Mouse (Mus musculus): ENCODE measurements at regions not wholly inside any gene's neighbourhood (a gene's known extent, or its start where the extent isn't known, plus 50 kb on each side); places are given as distances from the start of the nearest gene placed in this dataset.
"Not testable (repeated sequence)": the region's sequence is repeated elsewhere in the genome, so short reads cannot be mapped to it uniquely, and the experiment has no call there.

DNA sequence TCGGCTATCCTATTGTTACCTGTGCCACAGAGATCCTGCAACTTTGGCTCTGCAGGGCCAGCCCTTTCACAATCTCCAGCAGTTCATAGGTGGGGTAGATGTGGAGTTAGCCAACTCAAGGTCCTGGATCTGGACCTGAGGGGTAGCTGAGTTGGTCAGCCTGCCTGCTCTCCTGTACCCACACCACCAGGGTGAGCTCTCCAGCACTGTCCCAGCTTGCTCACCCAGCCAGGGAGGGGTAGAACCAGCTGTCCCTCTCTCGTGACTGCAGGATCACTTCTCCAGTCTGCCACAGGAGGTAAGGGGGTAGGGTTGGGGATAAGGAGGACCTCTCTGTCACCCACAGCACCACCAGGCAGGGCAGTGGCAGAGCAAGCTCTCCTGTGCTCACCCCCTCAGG is 104.6 kb upstream of the Arid1b start:
- H3K4me2 ChIP-seq (replicated peaks): no peak overlapping the region
- no peaks in the 10 kb centered on the region for H3K36me3 ChIP-seq
- no peak for ATAC-seq
- H3K4me3 ChIP-seq (replicated peaks): no peak overlapping the region
- H3K4me1 ChIP-seq (replicated peaks): no peaks in the 10 kb centered on the region
- no peaks in the 10 kb centered on the region for H3K9me3 ChIP-seq
- H3K27me3 ChIP-seq (replicated peaks): no peaks in the 10 kb centered on the region
- no peak overlapping the region for H3K27ac ChIP-seq
- 59% methylated on average over 2 of the region's 2 CpGs for WGBS
- H3K9ac ChIP-seq: no peak overlapping the region

GRCm38 (mm10) chr17:4890131-4890530 is 104.0 kb upstream of the Arid1b start:
- Histone ChIP-seq H3K4me3 (replicated peaks) (no peak overlapping the region), H3K4me1 (replicated peaks) (no peaks in the 10 kb centered on the region), H3K9me3 (no peaks in the 10 kb centered on the region), H3K27me3 (replicated peaks) (no peaks in the 10 kb centered on the region), H3K36me3 (no peaks in the 10 kb centered on the region), H3K9ac (no peak overlapping the region), H3K27ac (no peak overlapping the region), H3K4me2 (replicated peaks) (no peak overlapping the region)
- no peak for ATAC-seq
- 86% methylated on average over 1 of the region's 1 CpGs for whole genome bisulfite sequencing

DNA sequence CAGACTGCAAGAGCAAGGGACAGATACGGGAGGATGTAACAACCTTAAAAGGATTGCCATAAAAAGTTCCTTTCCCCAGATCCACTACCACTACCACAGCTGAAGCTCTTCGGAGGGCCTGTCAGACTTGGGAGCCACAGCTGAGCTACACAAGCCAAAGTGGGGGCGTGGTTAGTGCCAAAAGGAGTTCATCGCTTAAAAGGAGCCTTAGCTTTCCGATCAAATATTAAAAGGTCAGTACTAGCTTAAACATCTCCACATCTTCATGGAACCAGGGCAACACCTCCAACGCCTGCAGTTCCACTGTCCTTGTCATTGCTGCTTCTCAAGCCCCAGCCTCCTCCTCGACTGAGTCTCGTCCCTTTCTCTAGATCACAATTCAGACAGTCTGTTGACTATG is 102.6 kb upstream of the Arid1b start:
- Histone ChIP-seq H3K27me3 (replicated peaks) (no peaks in the 10 kb centered on the region), H3K4me2 (replicated peaks) (no peak overlapping the region), H3K4me1 (replicated peaks) (no peaks in the 10 kb centered on the region), H3K36me3 (no peaks in the 10 kb centered on the region), H3K27ac (no peak overlapping the region), H3K9ac (no peak overlapping the region), H3K9me3 (no peaks in the 10 kb centered on the region), H3K4me3 (replicated peaks) (no peak overlapping the region)
- WGBS: 84% methylated on average over 8 of the region's 8 CpGs
- no peak for ATAC-seq

- not testable (repeated sequence) for H3K27me3 ChIP-seq (replicated peaks); H3K9ac ChIP-seq; H3K4me3 ChIP-seq (replicated peaks); H3K27ac ChIP-seq; H3K9me3 ChIP-seq; H3K36me3 ChIP-seq; H3K4me2 ChIP-seq (replicated peaks); H3K4me1 ChIP-seq (replicated peaks); ATAC-seq
- WGBS: 88% methylated on average over 10 of the region's 10 CpGs
Measured at GRCm38 (mm10) chr17:4894756-4895330, 99.3 kb upstream of the Arid1b start.

- H3K9ac ChIP-seq: no peak overlapping the region
- H3K27me3 ChIP-seq (replicated peaks): no peaks in the 10 kb centered on the region
- 63% methylated on average over 3 of the region's 3 CpGs for WGBS
- H3K27ac ChIP-seq: no peak overlapping the region
- no peak overlapping the region for H3K4me3 ChIP-seq (replicated peaks)
- no peaks in the 10 kb centered on the region; the same call in 1 of the 2 replicates for H3K4me1 ChIP-seq (replicated peaks)
- H3K36me3 ChIP-seq: no peaks in the 10 kb centered on the region
- H3K9me3 ChIP-seq: no peaks in the 10 kb centered on the region
- no peak for ATAC-seq
- H3K4me2 ChIP-seq (replicated peaks): no peak overlapping the region
Measured at GRCm38 (mm10) chr17:4903129-4903528, 91.0 kb upstream of the Arid1b start.

DNA sequence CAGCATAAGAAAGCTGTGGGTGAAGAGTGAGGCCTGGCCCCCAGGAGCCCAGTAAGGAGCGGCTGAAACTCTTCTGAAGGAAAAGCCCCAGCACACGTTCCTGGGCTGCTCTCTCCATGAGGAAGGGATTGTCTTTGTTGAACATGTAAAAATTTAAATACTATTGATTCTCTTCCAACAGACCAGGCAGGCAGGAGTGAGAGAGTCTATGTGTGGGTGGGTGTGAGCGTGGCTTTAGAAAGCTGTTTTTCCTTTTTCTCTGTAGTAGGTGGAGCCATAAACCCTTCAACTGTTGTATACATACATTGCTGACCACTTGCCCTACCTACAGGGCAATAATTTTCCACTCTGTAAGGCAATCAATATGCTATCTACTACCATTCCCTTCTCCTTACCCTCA is 87.6 kb upstream of the Arid1b start:
- H3K27ac ChIP-seq: peak overlapping the region; percentile 54; the same call in 1 of the 2 replicates
- no peaks in the 10 kb centered on the region; the same call in 1 of the 2 replicates for H3K4me1 ChIP-seq (replicated peaks)
- whole genome bisulfite sequencing: 43% methylated on average over 3 of the region's 3 CpGs
- H3K9me3 ChIP-seq: no peaks in the 10 kb centered on the region
- no peaks in the 10 kb centered on the region for H3K36me3 ChIP-seq
- peak overlapping the region; percentile 76; the same call in 1 of the 2 replicates for H3K4me2 ChIP-seq (replicated peaks)
- no peak for ATAC-seq
- no peak overlapping the region for H3K9ac ChIP-seq
- no peaks in the 10 kb centered on the region for H3K27me3 ChIP-seq (replicated peaks)
- no peak overlapping the region for H3K4me3 ChIP-seq (replicated peaks)

- no peaks in the 10 kb centered on the region for H3K9me3 ChIP-seq
- H3K27ac ChIP-seq: peak overlapping the region; percentile 98
- H3K36me3 ChIP-seq: no peaks in the 10 kb centered on the region
- WGBS: under 1% methylated on average over 14 of the region's 14 CpGs
- no peaks in the 10 kb centered on the region for H3K27me3 ChIP-seq (replicated peaks)
- no peaks in the 10 kb centered on the region; the same call in 1 of the 2 replicates for H3K4me1 ChIP-seq (replicated peaks)
- ATAC-seq: peak; percentile 21; the same call in 1 of the 2 replicates
- H3K9ac ChIP-seq: peak overlapping the region; percentile 47; the same call in 1 of the 2 replicates
- peak overlapping the region; percentile 76 for H3K4me2 ChIP-seq (replicated peaks)
- peak overlapping the region; percentile 53 for H3K4me3 ChIP-seq (replicated peaks)
Measured at GRCm38 (mm10) chr17:4907181-4907752, 86.9 kb upstream of the Arid1b start.

DNA sequence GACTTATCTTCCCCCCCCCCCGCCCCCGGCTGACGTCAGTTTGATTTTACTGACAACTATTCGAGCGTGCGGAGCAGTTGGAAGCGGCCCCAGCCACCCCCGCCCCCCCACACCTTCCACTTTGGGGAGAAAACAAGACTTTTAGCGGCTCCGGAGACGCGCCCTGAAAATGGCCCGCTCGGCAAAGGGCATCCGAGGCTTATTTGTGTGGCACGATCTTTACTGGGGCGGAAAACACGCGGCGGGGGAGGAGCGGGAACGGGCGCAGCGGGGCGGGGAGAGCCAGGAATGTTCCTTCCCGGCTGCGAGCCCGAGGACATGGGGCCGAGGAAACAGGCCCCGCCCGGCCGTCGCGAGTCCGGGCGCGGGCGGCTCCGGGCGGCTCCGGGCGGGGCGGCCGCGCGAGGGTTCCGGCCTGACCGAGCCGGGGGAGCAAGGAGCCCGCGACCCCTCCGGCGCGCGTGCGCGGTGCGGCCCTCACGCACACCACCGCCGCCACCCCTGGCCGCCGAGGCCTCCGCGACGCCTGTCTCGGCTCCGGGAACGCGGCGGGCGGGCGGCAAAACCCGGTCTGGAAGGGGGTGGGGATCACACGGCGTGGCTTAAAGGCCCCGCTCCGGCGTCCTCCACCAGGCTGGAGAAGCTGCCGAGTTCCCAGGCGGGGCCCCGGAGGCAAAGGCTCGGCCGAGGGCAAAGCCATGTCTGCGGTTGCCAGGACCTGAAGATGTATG is 86.1 kb upstream of the Arid1b start:
- no peaks in the 10 kb centered on the region for H3K36me3 ChIP-seq
- ATAC-seq: peak; percentile 96
- H3K27me3 ChIP-seq (replicated peaks): no peaks in the 10 kb centered on the region
- peak overlapping the region; percentile 76 for H3K4me2 ChIP-seq (replicated peaks)
- H3K9me3 ChIP-seq: no peaks in the 10 kb centered on the region
- peak overlapping the region; percentile 98 for H3K27ac ChIP-seq
- no peaks in the 10 kb centered on the region; the same call in 1 of the 2 replicates for H3K4me1 ChIP-seq (replicated peaks)
- H3K9ac ChIP-seq: peak overlapping the region; percentile 67
- peak overlapping the region; percentile 53 for H3K4me3 ChIP-seq (replicated peaks)
- WGBS: under 1% methylated on average over 82 of the region's 85 CpGs

DNA sequence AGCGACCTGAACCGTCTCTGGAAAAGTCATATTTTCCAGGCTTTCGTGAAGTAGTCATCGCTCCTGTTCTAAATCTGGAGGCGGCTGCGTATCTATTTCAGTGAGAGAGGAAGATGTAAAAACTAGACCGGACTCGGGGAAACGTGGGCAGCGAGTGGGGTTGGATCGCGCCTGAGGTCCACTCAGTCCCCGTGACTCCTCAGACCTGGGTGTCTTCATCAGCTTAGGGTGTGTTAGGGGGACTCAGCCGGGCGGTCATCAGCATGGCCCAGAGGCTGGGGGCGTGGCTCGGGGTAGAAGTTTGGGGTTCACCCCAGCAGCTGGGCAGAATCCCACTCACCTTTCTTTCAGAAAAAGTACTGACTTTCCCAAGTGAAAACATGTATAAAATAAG is 85.6 kb upstream of the Arid1b start:
- ATAC-seq: peak; percentile 48
- Histone ChIP-seq H3K36me3 (no peaks in the 10 kb centered on the region), H3K27me3 (replicated peaks) (no peaks in the 10 kb centered on the region), H3K4me3 (replicated peaks) (peak overlapping the region; percentile 53), H3K4me2 (replicated peaks) (peak overlapping the region; percentile 76), H3K4me1 (replicated peaks) (no peaks in the 10 kb centered on the region; the same call in 1 of the 2 replicates), H3K9ac (peak overlapping the region; percentile 67), H3K9me3 (no peaks in the 10 kb centered on the region), H3K27ac (peak overlapping the region; percentile 98)
- WGBS: 1% methylated on average over 17 of the region's 17 CpGs

DNA sequence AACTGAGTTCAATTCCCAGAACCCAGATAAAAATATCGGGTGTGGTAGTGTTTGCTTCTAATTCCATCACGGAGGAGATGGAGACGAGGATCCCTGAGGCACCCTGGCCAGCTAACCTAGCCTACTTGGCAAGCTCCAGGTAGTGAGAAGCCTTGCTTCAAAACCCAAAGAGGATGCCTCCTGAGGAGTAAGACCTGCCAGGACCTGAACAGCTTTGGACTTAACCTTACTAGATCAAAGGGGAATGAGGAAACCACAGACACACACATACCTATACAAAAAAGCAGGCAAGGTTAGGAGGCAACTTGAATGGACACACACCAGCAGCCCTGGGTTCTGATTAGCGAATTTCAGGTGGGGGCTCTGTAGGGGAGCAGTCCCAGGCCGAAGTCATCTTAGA is 84.0 kb upstream of the Arid1b start:
- no peak overlapping the region for H3K4me3 ChIP-seq (replicated peaks)
- no peaks in the 10 kb centered on the region for H3K36me3 ChIP-seq
- H3K4me1 ChIP-seq (replicated peaks): no peaks in the 10 kb centered on the region; the same call in 1 of the 2 replicates
- H3K9me3 ChIP-seq: no peaks in the 10 kb centered on the region
- WGBS: 85% methylated on average over 5 of the region's 5 CpGs
- no peak overlapping the region for H3K4me2 ChIP-seq (replicated peaks)
- no peak overlapping the region for H3K9ac ChIP-seq
- ATAC-seq: no peak
- no peak overlapping the region for H3K27ac ChIP-seq
- no peaks in the 10 kb centered on the region for H3K27me3 ChIP-seq (replicated peaks)

DNA sequence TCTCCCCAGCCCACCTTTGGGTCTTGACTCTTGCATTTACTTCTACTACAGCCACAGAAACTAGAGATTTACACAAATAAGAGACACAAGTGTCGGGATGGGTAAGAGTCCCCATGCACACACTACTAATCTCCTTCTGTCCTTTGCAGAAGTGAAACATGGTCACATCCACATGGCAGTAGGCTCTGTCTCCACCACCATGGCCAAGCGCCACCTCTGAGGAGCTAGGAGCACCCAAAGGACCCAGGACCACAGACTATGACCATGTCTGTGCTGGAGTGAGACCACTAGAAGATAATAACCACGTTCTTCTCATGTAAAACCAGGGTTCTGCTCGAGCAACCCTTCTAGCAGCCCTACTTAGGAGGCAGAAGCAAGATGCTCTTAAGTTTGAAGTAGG is 81.1 kb upstream of the Arid1b start:
- WGBS: 92% methylated on average over 4 of the region's 4 CpGs
- no peak for ATAC-seq

GRCm38 (mm10) chr17:4919866-4920495 is 74.2 kb upstream of the Arid1b start:
- ATAC-seq: peak; percentile 54; the same call in 1 of the 2 replicates
- Histone ChIP-seq H3K4me2 (replicated peaks) (no peak overlapping the region), H3K4me1 (replicated peaks) (no peaks in the 10 kb centered on the region), H3K27ac (no peak overlapping the region), H3K36me3 (no peaks in the 10 kb centered on the region), H3K4me3 (replicated peaks) (no peak overlapping the region), H3K9ac (no peak overlapping the region), H3K27me3 (replicated peaks) (no peaks in the 10 kb centered on the region), H3K9me3 (no peaks in the 10 kb centered on the region)
- 51% methylated on average over 6 of the region's 6 CpGs for WGBS

More for the DNA sequence above, 81.1 kb upstream of the Arid1b start:
- Histone ChIP-seq H3K4me3 (replicated peaks) (no peak overlapping the region), H3K4me1 (replicated peaks) (no peaks in the 10 kb centered on the region), H3K27me3 (replicated peaks) (no peaks in the 10 kb centered on the region), H3K4me2 (replicated peaks) (no peak overlapping the region), H3K36me3 (no peaks in the 10 kb centered on the region), H3K9me3 (no peaks in the 10 kb centered on the region), H3K27ac (no peak overlapping the region), H3K9ac (no peak overlapping the region)

Measured in intestine, embryonic 15.5 days (tissue).